Mouse (Mus musculus) cortical plate, adult 2 months (tissue): ENCODE data around the gene Tmem104.

ENCODE experiments used
- CTCF ChIP-seq: fragments of 200-500 bp; IDR thresholded peaks from 2 replicates; pipeline ENCODE4 v1.5.1; 2011; ENCODE audit warnings: mild to moderate bottlenecking, control low read depth, low read length; ENCODE audit not compliant: insufficient read depth; ENCODE audit errors: extremely low read depth
- POLR2A ChIP-seq: fragments of 200-500 bp; IDR thresholded peaks from 2 replicates; pipeline ENCODE4 v1.6.1; 2011; ENCODE audit warnings: mild to moderate bottlenecking, low read length, control low read depth; ENCODE audit not compliant: insufficient read depth; ENCODE audit errors: extremely low read depth

DNA sequence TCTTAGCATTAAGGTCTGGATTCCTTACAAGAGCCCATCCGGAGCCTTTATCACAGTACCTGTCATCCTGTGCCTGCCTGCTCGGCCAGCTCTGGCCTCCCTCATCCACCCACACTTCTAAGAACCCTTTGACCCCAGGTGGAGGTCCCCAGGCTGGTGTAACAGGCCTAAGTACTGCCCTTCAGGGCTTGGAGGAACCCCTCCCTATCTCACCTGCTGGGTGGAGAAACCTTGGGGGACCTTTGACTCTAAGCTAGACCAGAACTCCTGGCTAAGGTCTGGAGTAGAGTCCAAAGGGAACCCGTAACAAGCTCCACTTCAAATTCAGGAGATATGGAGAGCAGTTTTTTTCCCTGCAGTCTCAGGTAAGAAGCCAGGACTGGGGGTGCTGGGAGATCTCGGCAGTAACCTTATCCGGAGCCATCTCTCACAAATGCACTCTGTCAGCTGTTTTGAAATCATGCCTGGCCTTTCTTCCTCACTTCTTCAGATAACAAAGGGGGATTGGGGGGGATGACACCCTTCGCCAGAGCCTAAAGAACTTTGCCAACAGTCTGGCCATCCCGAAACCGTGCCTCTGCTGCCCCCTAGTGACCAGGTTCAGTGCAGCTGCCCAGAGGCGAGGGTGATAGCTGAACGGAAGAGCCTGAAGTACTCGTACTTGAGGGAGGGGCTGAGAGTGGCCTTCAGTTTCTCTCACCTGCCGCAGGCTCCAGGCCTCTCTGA lies 5.2 kb upstream of the Tmem104 start:
- TF ChIP-seq POLR2A (no peak), CTCF (peak; percentile 90)
